Mouse (Mus musculus) B cell, adult 62 days (primary cell): Measurements from ENCODE around the gene Card6. TPM values are rescaled to one million over a fixed set of nuclear protein-coding genes. Genes with fewer than 3 reads are reported as not detected.

ENCODE experiments used
- total RNA-seq: library from RNA; stranded (reverse); gene quantifications from 4 replicates; pipeline ENCODE4 v1.2.4, GENCODE M21; 2023

Card6 gene
- 81.2 to 104 TPM (median 84.9 TPM) in 4 replicates for total RNA-seq

DNA sequence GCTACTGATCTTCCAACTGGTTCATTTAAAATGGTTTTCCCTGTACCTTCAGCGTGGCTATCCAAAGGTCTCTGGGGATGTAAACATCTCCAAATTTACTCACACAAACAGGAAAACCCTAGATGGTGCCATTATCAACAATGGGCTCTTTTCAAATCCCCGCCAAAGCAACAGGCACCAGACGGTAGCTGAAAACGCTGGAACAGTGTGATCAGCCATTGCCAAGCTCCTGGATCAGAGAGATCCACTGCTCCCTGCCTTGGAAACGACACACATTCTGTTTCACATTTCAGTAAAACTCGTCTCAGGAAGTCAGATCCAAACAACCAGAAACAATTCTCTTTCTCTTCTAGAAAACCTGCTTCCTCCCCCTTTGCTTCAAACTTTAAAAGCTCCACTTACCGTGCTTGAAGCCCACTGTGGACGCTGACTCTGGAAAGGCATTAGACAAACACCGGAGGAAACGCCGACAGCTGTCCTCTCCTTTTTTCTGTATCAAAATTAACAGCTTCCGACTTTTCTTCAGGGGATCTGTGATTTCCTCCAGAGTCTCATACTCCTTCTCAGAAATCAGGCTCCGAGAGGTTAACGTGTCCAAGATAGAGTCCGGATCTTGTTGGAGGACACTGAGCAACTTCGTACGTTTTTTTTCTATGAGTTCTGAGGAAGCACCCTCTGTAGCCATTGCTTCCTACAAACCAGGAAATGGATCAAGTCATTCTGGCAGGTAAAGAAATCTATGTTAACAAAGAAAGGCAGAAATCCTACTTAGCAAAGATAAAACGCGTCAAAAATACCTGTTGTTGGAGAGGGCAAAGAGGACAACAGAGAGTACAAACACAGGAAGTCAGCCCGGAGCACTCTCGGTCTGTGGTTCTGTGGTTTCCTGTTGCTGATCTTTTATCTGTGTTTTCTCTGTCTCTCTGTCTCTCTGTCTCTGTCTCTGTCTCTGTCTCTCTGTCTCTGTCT lies at the start of gene Card6:
TSS of gene Card6 (minus strand) at position 854 of the 969 bp plus-strand sequence.

DNA sequence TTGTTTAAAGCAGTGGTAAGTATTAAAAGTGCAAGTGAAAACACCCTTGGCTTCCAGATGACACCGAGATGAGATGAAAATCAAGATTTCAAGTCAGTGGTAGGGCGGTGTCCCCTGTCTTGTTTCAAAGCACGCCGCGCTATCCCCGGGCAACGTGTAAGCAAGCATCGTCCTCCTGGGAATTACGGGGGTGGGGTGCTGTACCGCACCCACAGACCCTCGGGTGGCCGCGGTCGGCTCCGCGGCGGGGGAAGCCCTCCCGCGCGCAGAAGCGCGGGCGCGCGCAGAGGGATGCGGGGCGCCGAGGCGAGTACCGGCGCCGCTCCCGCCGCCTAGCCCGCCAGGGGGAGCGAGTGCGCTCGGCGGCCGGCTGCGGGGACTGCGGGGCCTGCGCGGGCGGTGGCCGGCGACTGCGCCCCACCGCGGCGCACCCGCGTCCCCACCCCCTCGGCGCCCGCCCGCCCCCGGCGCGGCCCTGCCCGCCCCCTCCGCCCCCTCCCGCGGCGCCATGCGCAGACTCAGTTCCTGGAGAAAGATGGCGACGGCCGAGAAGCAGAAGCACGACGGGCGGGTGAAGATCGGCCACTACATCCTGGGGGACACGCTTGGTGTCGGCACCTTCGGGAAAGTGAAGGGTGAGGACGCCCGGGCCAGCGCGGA lies 35.2 kb upstream of the Card6 start, which contains the start of gene Prkaa1:
TSS of gene Prkaa1 (plus strand) at position 501 of the 660 bp plus-strand sequence.

GRCm38 (mm10) chr15:5116270-5117030 lies 8.1 kb upstream of the Card6 start, which contains the start of gene Rpl37:
Gene Rpl37 (plus strand): TSS chr15:5116645.

DNA sequence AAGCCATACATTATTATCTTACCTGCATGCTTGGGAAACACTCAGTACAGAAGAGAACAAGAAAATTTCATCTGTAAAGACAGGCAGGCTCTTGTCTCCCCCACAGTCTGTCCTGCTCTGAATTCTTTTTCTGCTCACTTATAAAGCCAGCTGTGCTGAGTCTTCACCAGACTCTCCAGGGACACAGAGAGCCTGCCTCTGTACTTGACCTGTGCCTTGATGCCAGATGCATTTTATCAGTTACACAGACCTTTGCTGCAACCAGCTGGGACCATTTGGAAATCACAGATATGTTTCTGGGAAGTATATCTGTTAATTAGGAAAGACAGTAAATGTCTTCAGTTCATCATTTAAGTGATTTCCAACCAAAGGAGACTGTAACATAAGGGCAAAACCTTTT lies 44.7 kb downstream of the Card6 start, which contains the start of gene C7:
TSS of gene C7 (minus strand) at position 106 of the 400 bp plus-strand sequence.

Other genes starting within 250 kb of the Card6 start
- gene Mroh2b, start 209.8 kb downstream of the Card6 start, total RNA-seq, result not detected in 4 replicates
- not detected in 4 replicates for gene C7, start 44.8 kb downstream of the Card6 start, total RNA-seq
- gene Rpl37, start 8.1 kb upstream of the Card6 start, total RNA-seq, result 769 to 824 TPM (median 810 TPM) in 4 replicates
- gene Prkaa1, start 35.3 kb upstream of the Card6 start, total RNA-seq, result 19.9 to 22.6 TPM (median 21.1 TPM) in 4 replicates
- gene Ttc33, start 77.0 kb upstream of the Card6 start, total RNA-seq, result 23.0 to 34.7 TPM (median 28.8 TPM) in 4 replicates
- gene Ptger4, start 135.6 kb upstream of the Card6 start, total RNA-seq, result 46.6 to 49.6 TPM (median 48.3 TPM) in 4 replicates